Mouse (Mus musculus) midbrain, embryonic 16.5 days (tissue): ENCODE measurements around the gene Higd2a. TPM values are rescaled to one million over a fixed set of nuclear protein-coding genes. Genes with fewer than 3 reads are reported as not detected.

Experiments
- ATAC-seq: fragments of 200-750 bp; cut with Nextera tagmentation; 2 replicates; pipeline ENCODE4 v1.8.0; 2017; ENCODE audit warnings: moderate TSS enrichment
- H3K27ac ChIP-seq: fragments of 300-500 bp; sonication (generic); 2 replicates; pipeline ENCODE4 v1.5.1; 2014; ENCODE audit warnings: mild to moderate bottlenecking, low read length, mixed read lengths
- H3K27me3 ChIP-seq: fragments of 300-500 bp; sonication (generic); 2 replicates; pipeline ENCODE4 v1.6.1; 2014; ENCODE audit warnings: low read depth, low read length, mixed read lengths; ENCODE audit not compliant: control insufficient read depth, insufficient read depth
- H3K36me3 ChIP-seq: fragments of 300-500 bp; sonication (generic); 2 replicates; pipeline ENCODE4 v1.6.1; 2014; ENCODE audit warnings: mild to moderate bottlenecking, low read length, moderate library complexity, mixed read lengths; ENCODE audit not compliant: control insufficient read depth, insufficient read depth
- H3K4me1 ChIP-seq: fragments of 300-500 bp; sonication (generic); 2 replicates; pipeline ENCODE4 v1.6.1; 2014; ENCODE audit warnings: mild to moderate bottlenecking, low read length, mixed read lengths; ENCODE audit not compliant: control insufficient read depth, insufficient read depth
- H3K4me2 ChIP-seq: fragments of 300-500 bp; sonication (generic); 2 replicates; pipeline ENCODE4 v1.6.1; 2014; ENCODE audit warnings: mild to moderate bottlenecking, low read length, mixed read lengths
- H3K4me3 ChIP-seq: fragments of 300-500 bp; sonication (generic); 2 replicates; pipeline ENCODE4 v1.5.1; 2014; ENCODE audit warnings: low read depth, mild to moderate bottlenecking, low read length, moderate library complexity, mixed read lengths
- H3K9ac ChIP-seq: fragments of 300-500 bp; sonication (generic); 2 replicates; pipeline ENCODE4 v1.6.1; 2014; ENCODE audit warnings: low read depth, low read length, mixed read lengths
- H3K9me3 ChIP-seq: fragments of 300-500 bp; sonication (generic); replicated peaks from 2 replicates; pipeline ENCODE4 v1.6.1; 2014; ENCODE audit warnings: mild to moderate bottlenecking, low read length, mixed read lengths; ENCODE audit not compliant: control insufficient read depth, poor library complexity, severe bottlenecking
- WGBS: fragments of 180-500 bp; shearing (Covaris S2); extraction: QIAGEN DNeasy Blood & Tissue Kit; methylation state at CpG from one replicate; pipeline ENCODE4 v1.1.7; 2014; 5-methylcytosine and 5-hydroxymethylcytosine counted together
- microRNA-seq: library from miRNA; unstranded; fragments of <30 nt; microRNA quantifications from one replicate; pipeline ENCODE4, GENCODE M21; 2017
- polyA plus RNA-seq: library from polyadenylated mRNA; unstranded; fragments of >200 nt; fragmentation: Nextera tagmentation; extraction: Ambion mirVana; gene quantifications from 2 replicates; pipeline ENCODE4 v1.2.1, GENCODE M21; 2015

The Higd2a gene
- polyA plus RNA-seq, 1 experiment from 2014 or later = 240 TPM

GRCm38 (mm10) chr13:54621155-54621932, 31.3 kb downstream of the Higd2a start, which contains the start of gene Faf2:
Faf2 (plus strand) TSS chr13:54621784.
- peak; percentile 98 for ATAC-seq
- WGBS = 11% methylated on average over 44 of the region's 44 CpGs
- no peaks in the 10 kb centered on the region for H3K36me3 ChIP-seq

GRCm38 (mm10) chr13:54621960-54622521, 32.0 kb downstream of the Higd2a start:
- Histone ChIP-seq H3K27ac (peak overlapping the region; percentile 86), H3K4me3 (peak overlapping the region; percentile 98), H3K9ac (peak overlapping the region; percentile 98), H3K27me3 (no peaks in the 10 kb centered on the region; the same call in 1 of the 2 replicates), H3K9me3 (no peaks in the 10 kb centered on the region), H3K36me3 (no peaks in the 10 kb centered on the region), H3K4me2 (peak overlapping the region; percentile 98), H3K4me1 (peaks cover 21% of the 10 kb centered on the region)
- peak; percentile 76; the same call in 1 of the 2 replicates for ATAC-seq
- 2% methylated on average over 22 of the region's 27 CpGs for WGBS

More at GRCm38 (mm10) chr13:54621155-54621932, 31.3 kb downstream of the Higd2a start, which contains the start of gene Faf2:
- Histone ChIP-seq H3K4me2 (peak within 1 kb of the TSS; percentile 98), H3K9me3 (no peaks in the 10 kb centered on the region), H3K4me1 (peaks cover 21% of the 10 kb centered on the region), H3K9ac (peak within 1 kb of the TSS; percentile 98), H3K4me3 (peak within 1 kb of the TSS; percentile 98), H3K27me3 (no peaks in the 10 kb centered on the region; the same call in 1 of the 2 replicates), H3K27ac (peak within 1 kb of the TSS; percentile 86)

DNA sequence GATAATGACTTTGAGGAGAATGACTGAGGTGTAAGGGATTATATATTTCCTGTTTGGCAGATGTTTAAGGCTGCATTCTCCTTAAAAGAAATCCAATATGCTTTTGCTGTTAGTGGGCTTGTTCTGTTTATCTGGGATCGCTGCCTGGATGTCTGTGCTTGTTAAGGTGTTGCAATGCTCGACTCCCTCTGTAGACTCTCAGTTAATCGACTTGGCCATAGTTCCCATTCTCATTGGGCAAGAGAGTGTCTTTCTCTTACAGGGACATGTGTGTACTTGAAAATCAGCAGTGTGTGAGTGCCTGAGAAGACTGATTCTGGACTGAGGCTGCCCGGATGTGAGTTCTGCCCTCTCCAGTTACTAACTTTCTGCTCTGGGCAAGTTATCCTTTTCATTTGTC, 39.1 kb downstream of the Higd2a start:
- Histone ChIP-seq H3K27ac (no peak overlapping the region), H3K27me3 (no peaks in the 10 kb centered on the region), H3K4me1 (peaks cover 3% of the 10 kb centered on the region; the same call in 1 of the 2 replicates), H3K9me3 (no peaks in the 10 kb centered on the region), H3K4me3 (no peak overlapping the region), H3K9ac (no peak overlapping the region), H3K36me3 (peaks cover 2% of the 10 kb centered on the region; the same call in 1 of the 2 replicates), H3K4me2 (no peak overlapping the region)
- no peak for ATAC-seq
- WGBS = 94% methylated on average over 4 of the region's 4 CpGs

- H3K4me1 ChIP-seq = no peaks in the 10 kb centered on the region
- H3K9me3 ChIP-seq = no peaks in the 10 kb centered on the region
- ATAC-seq = no peak
- peaks cover 2% of the 10 kb centered on the region; the same call in 1 of the 2 replicates for H3K36me3 ChIP-seq
- WGBS = 69% methylated on average over 3 of the region's 3 CpGs
- H3K9ac ChIP-seq = no peak overlapping the region
- no peak overlapping the region for H3K4me3 ChIP-seq
- H3K27me3 ChIP-seq = no peaks in the 10 kb centered on the region
- H3K27ac ChIP-seq = no peak overlapping the region
- H3K4me2 ChIP-seq = no peak overlapping the region
These were observed 42.8 kb downstream of the Higd2a start for GRCm38 (mm10) chr13:54632731-54633277.

- ATAC-seq = no peak
- no peak overlapping the region for H3K4me3 ChIP-seq
- WGBS = 94% methylated on average over 3 of the region's 3 CpGs
These were observed 45.0 kb downstream of the Higd2a start for GRCm38 (mm10) chr13:54635011-54635410.

More at GRCm38 (mm10) chr13:54635011-54635410, 45.0 kb downstream of the Higd2a start:
- H3K27ac ChIP-seq = no peak overlapping the region
- H3K9me3 ChIP-seq = no peaks in the 10 kb centered on the region
- no peak overlapping the region for H3K4me2 ChIP-seq
- peaks cover 9% of the 10 kb centered on the region for H3K36me3 ChIP-seq
- H3K27me3 ChIP-seq = no peaks in the 10 kb centered on the region
- H3K4me1 ChIP-seq = no peaks in the 10 kb centered on the region
- H3K9ac ChIP-seq = no peak overlapping the region

Small RNA genes within 50 kb of the gene (microRNA-seq; reads per million reads assigned to microRNA genes)
- gene Gm24195 = not detected

Other genes with a start within 250 kb of the Higd2a start
- gene Cplx2, start 218.9 kb upstream of the Higd2a start, polyA plus RNA-seq = 25.8 and 30.8 TPM in 2 replicates
- 107 and 110 TPM in 2 replicates for gene Thoc3, start 121.4 kb upstream of the Higd2a start, polyA plus RNA-seq
- 22.3 and 25.6 TPM in 2 replicates for gene Simc1, start 86.4 kb upstream of the Higd2a start, polyA plus RNA-seq
- gene 4833439L19Rik, start 24.8 kb upstream of the Higd2a start, polyA plus RNA-seq = 271 and 272 TPM in 2 replicates
- gene Arl10, start 15.2 kb upstream of the Higd2a start, polyA plus RNA-seq = 114 TPM in 2 replicates
- gene Nop16, start 117 bp upstream of the Higd2a start, polyA plus RNA-seq = 61.7 and 68.0 TPM in 2 replicates
- 220 and 232 TPM in 2 replicates for gene Cltb, start 21.1 kb downstream of the Higd2a start, polyA plus RNA-seq
- gene Faf2, start 31.6 kb downstream of the Higd2a start, polyA plus RNA-seq = 57.5 and 60.4 TPM in 2 replicates
- 65.3 and 67.2 TPM in 2 replicates for gene Rnf44, start 103.7 kb downstream of the Higd2a start, polyA plus RNA-seq
- gene Cdhr2, start 111.3 kb downstream of the Higd2a start, polyA plus RNA-seq = 0.22 and 0.36 TPM in 2 replicates
- gene Gprin1, start 159.7 kb downstream of the Higd2a start, polyA plus RNA-seq = 5.5 and 6.6 TPM in 2 replicates
- 68.2 and 97.6 TPM in 2 replicates for gene Sncb, start 176.4 kb downstream of the Higd2a start, polyA plus RNA-seq
- gene Eif4e1b, start 193.8 kb downstream of the Higd2a start, polyA plus RNA-seq = not detected in 2 replicates
- gene Tspan17, start 199.2 kb downstream of the Higd2a start, polyA plus RNA-seq = 60.1 and 67.7 TPM in 2 replicates